Mouse (Mus musculus) kidney, adult 2 months (tissue): ENCODE measurements around the gene Pcsk2.

Experiments
- CTCF ChIP-seq: fragments of 200-500 bp; conservative IDR thresholded peaks from 2 replicates; pipeline ENCODE4 v1.5.1; 2011; ENCODE audit warnings: low read depth, mild to moderate bottlenecking, control low read depth, low read length, moderate library complexity, mixed read lengths; ENCODE audit not compliant: insufficient read depth, insufficient read length
- POLR2A ChIP-seq: fragments of 200-500 bp; IDR thresholded peaks from one replicate; pipeline ENCODE4 v1.6.1; 2011; ENCODE audit warnings: low read depth, low read length, control low read depth

DNA sequence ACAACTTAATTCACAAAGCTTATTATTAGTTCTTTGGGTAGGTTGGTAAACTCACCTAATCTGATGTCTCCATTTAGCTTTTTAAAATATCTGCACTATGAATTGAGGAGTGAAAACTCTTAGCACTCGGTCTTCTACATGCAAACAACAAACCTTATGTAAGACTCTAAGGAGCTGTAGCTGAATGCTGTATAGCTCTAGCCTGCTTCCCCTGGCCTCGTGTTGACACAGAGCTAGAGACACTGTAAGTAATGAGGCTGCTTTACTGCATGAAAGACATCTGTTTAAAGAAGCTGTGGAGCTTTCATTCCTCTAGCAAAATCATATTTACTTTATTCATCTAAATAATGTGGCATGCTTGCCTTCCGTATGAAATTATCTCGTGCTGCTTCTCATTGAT lies 14.4 kb downstream of the Pcsk2 start:
- no peak for TF ChIP-seq CTCF
- no peak for TF ChIP-seq POLR2A
